Mouse (Mus musculus) heart, postnatal 0 days (tissue): Measurements from ENCODE around the gene Dennd4b. TPM values are rescaled to one million over a fixed set of nuclear protein-coding genes. Genes with fewer than 3 reads are reported as not detected.

Experiments
- ATAC-seq: fragments of 200-750 bp; cut with Nextera tagmentation; 2 replicates; pipeline ENCODE4 v1.8.0; 2017; ENCODE audit warnings: low read depth, moderate number of reproducible peaks, moderate library complexity; ENCODE audit not compliant: insufficient read depth
- DNase-seq: peaks from one replicate; pipeline ENCODE4 v3.0.0-alpha.2; 2016; ENCODE audit warnings: low spot score
- H3K27ac ChIP-seq: fragments of 300-500 bp; sonication (generic); 2 replicates; pipeline ENCODE4 v1.5.1; 2014; ENCODE audit warnings: low read depth, mild to moderate bottlenecking
- H3K27me3 ChIP-seq: fragments of 300-500 bp; sonication (generic); 2 replicates; pipeline ENCODE4 v1.6.1; 2014; ENCODE audit warnings: low read length, mixed read lengths; ENCODE audit not compliant: control insufficient read depth, insufficient read depth
- H3K36me3 ChIP-seq: fragments of 300-500 bp; sonication (generic); replicated peaks from 2 replicates; pipeline ENCODE4 v1.6.1; 2014; ENCODE audit warnings: low read length, mixed read lengths; ENCODE audit not compliant: control insufficient read depth, insufficient read depth
- H3K4me1 ChIP-seq: fragments of 300-500 bp; sonication (generic); 2 replicates; pipeline ENCODE4 v1.6.1; 2014; ENCODE audit warnings: antibody characterized with exemption; ENCODE audit not compliant: control insufficient read depth, insufficient read depth
- H3K4me2 ChIP-seq: fragments of 300-500 bp; sonication (generic); 2 replicates; pipeline ENCODE4 v1.6.1; 2014; ENCODE audit warnings: low read depth, mild to moderate bottlenecking, low read length, moderate library complexity
- H3K4me3 ChIP-seq: fragments of 300-500 bp; sonication (generic); 2 replicates; pipeline ENCODE4 v1.5.1; 2014; ENCODE audit warnings: low read depth, low read length
- H3K9ac ChIP-seq: fragments of 300-500 bp; sonication (generic); replicated peaks from 2 replicates; pipeline ENCODE4 v1.6.1; 2014; ENCODE audit warnings: low read depth, low read length, mixed read lengths
- H3K9me3 ChIP-seq: fragments of 300-500 bp; sonication (generic); replicated peaks from 2 replicates; pipeline ENCODE4 v1.6.1; 2016; ENCODE audit warnings: low read length; ENCODE audit not compliant: control insufficient read depth
- CTCF ChIP-seq: IDR thresholded peaks from 2 replicates; pipeline ENCODE4 v1.5.1; 2016; ENCODE audit warnings: antibody characterized with exemption, control low read depth, low read depth
- EP300 ChIP-seq: IDR thresholded peaks from 2 replicates; pipeline ENCODE4 v1.6.1; 2016; ENCODE audit warnings: antibody characterized with exemption, low read depth
- WGBS: fragments of 180-500 bp; shearing (Covaris S2); extraction: QIAGEN DNeasy Blood & Tissue Kit; methylation state at CpG from one replicate; pipeline ENCODE4 v1.1.7; 2014; 5-methylcytosine and 5-hydroxymethylcytosine counted together
- polyA plus RNA-seq: library from polyadenylated mRNA; unstranded; fragments of >200 nt; fragmentation: Nextera tagmentation; extraction: Ambion mirVana; gene quantifications from 2 replicates; pipeline ENCODE4 v1.2.1, GENCODE M21; 2015
- total RNA-seq: library from RNA; depleted of rRNA; stranded (reverse); fragments of >200 nt; gene quantifications from 2 replicates; pipeline ENCODE4 v1.2.3, GENCODE M21; 2014; ENCODE audit warnings: low replicate concordance; rRNA removed

Dennd4b gene
- total RNA-seq (18.4 and 32.6 TPM in 2 replicates), polyA plus RNA-seq (3.4 and 4.6 TPM in 2 replicates)

- H3K27ac ChIP-seq, result peak within 1 kb of the TSS; percentile 95
- 0% methylated on average over 53 of the region's 87 CpGs for WGBS
- ATAC-seq, result peak; percentile 87
- H3K9ac ChIP-seq, result peak within 1 kb of the TSS; percentile 89
- DNase-seq, result peak; percentile 88
- peaks cover 47% of the 10 kb centered on the region for H3K36me3 ChIP-seq
- H3K4me3 ChIP-seq, result peak within 1 kb of the TSS; percentile 88
- H3K4me1 ChIP-seq, result peaks cover 10% of the 10 kb centered on the region
- H3K4me2 ChIP-seq, result peak within 1 kb of the TSS; percentile 77
- no peaks in the 10 kb centered on the region for H3K9me3 ChIP-seq
- no peaks in the 10 kb centered on the region for H3K27me3 ChIP-seq
- 0 out of 2 replicates have a peak, but pooled peaks have one; percentile 68 for TF ChIP-seq EP300
- peak; percentile 92 for TF ChIP-seq CTCF
Measured at GRCm38 (mm10) chr3:90265034-90265931, at the start of gene Dennd4b. Gene Dennd4b (plus strand): TSS chr3:90265185.

DNA sequence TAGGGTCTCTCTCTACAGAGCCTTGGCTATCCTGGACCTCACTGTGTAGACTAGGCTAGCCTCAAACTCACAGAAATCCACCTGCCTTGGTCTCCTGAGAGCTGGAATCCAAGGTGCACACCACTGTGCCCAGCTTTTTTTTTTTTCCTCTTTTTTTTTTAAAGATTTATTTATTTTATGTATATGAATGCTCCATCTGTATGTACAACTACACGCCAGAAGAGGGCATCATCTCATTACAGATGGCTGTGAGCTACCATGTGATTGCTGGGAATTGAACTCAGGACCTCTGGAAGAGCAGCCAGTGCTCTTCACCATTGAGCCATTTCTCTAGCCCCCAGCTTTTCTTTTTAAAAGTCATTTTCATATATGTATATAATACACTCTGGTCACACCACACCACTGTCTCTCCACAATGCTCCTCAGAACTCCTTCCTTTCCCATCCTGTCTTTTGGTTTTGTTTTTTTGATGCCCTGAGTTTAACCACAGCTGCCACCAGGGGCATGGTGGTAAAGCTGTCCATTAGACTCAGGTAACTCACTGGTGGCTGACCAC, 49.1 kb upstream of the Dennd4b start:
- H3K27ac ChIP-seq, result no peak overlapping the region
- no peak for TF ChIP-seq CTCF
- TF ChIP-seq EP300, result no peak
- no peak overlapping the region for H3K4me2 ChIP-seq
- DNase-seq, result no peak
- no peak overlapping the region for H3K4me3 ChIP-seq
- H3K9ac ChIP-seq, result no peak overlapping the region
- no peaks in the 10 kb centered on the region for H3K9me3 ChIP-seq
- peaks cover 16% of the 10 kb centered on the region for H3K36me3 ChIP-seq
- ATAC-seq, result no peak
- H3K27me3 ChIP-seq, result no peaks in the 10 kb centered on the region
- peaks cover 18% of the 10 kb centered on the region for H3K4me1 ChIP-seq
- WGBS, result 29% methylated on average over 1 of the region's 1 CpGs

- peaks cover 8% of the 10 kb centered on the region; the same call in 1 of the 2 replicates for H3K36me3 ChIP-seq
- H3K9me3 ChIP-seq, result no peaks in the 10 kb centered on the region
- DNase-seq (peak; percentile 55), ATAC-seq (peak; percentile 44)
- peak overlapping the region; percentile 77 for H3K9ac ChIP-seq
- H3K4me1 ChIP-seq, result 0 out of 2 replicates have a peak, but pooled peaks cover 4% of the 10 kb centered on the region
- H3K27ac ChIP-seq, result peak overlapping the region; percentile 81
- H3K27me3 ChIP-seq, result no peaks in the 10 kb centered on the region
- WGBS, result 17% methylated on average over 6 of the region's 6 CpGs
- peak overlapping the region; percentile 82 for H3K4me2 ChIP-seq
- peak; percentile 68 for TF ChIP-seq CTCF
- TF ChIP-seq EP300, result no peak
- peak overlapping the region; percentile 62 for H3K4me3 ChIP-seq
Measured at GRCm38 (mm10) chr3:90220088-90220487, 44.9 kb upstream of the Dennd4b start.

DNA sequence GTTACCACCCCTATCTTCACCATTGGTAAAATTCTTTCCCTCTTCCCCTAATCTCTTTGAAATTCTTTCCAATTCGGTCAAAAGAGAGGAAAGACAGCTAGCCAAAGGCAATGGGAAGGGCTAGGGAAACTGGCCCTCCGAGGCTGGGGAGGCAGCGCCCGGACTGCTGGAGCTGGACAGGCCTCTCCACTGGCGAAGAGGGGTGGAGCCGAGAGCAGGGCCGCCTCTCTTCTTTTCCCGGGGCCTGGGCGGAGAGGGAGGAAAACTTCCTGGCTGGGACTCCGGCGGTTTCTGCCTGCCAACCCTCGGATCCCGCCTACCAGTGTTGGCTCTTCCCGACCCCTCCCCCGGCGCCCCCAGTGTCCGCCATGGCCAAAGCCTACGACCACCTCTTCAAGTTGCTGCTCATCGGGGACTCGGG, 44.4 kb upstream of the Dennd4b start:
- H3K9me3 ChIP-seq, result no peaks in the 10 kb centered on the region
- TF ChIP-seq CTCF, result no peak
- TF ChIP-seq EP300, result no peak
- DNase-seq, result peak; percentile 79
- peak overlapping the region; percentile 81 for H3K27ac ChIP-seq
- H3K4me3 ChIP-seq, result peak overlapping the region; percentile 62
- 0 out of 2 replicates have a peak, but pooled peaks cover 4% of the 10 kb centered on the region for H3K4me1 ChIP-seq
- H3K9ac ChIP-seq, result peak overlapping the region; percentile 77
- 0% methylated on average over 18 of the region's 20 CpGs for WGBS
- peaks cover 12% of the 10 kb centered on the region; the same call in 1 of the 2 replicates for H3K36me3 ChIP-seq
- peak; percentile 90 for ATAC-seq
- peak overlapping the region; percentile 82 for H3K4me2 ChIP-seq
- no peaks in the 10 kb centered on the region for H3K27me3 ChIP-seq

- ATAC-seq (no peak), DNase-seq (no peak)
- Histone ChIP-seq H3K27me3 (no peaks in the 10 kb centered on the region), H3K36me3 (peaks cover 13% of the 10 kb centered on the region; the same call in 1 of the 2 replicates), H3K27ac (peak overlapping the region; percentile 81), H3K4me2 (peak overlapping the region; percentile 82), H3K9ac (peak overlapping the region; percentile 77), H3K4me1 (0 out of 2 replicates have a peak, but pooled peaks cover 4% of the 10 kb centered on the region), H3K4me3 (peak overlapping the region; percentile 62), H3K9me3 (no peaks in the 10 kb centered on the region)
- 16% methylated on average over 5 of the region's 5 CpGs for WGBS
- TF ChIP-seq EP300 (no peak), CTCF (no peak)
Measured at GRCm38 (mm10) chr3:90221123-90221522, 43.9 kb upstream of the Dennd4b start.
